Mouse (Mus musculus) forebrain, embryonic 15.5 days (tissue): ENCODE measurements around the gene Pdcd2l. TPM values are rescaled to one million over a fixed set of nuclear protein-coding genes. Genes with fewer than 3 reads are reported as not detected.
"Not testable (repeated sequence)": the region's sequence is repeated elsewhere in the genome, so short reads cannot be mapped to it uniquely, and the experiment has no call there.

ENCODE experiments used
- ATAC-seq: fragments of 200-750 bp; cut with Nextera tagmentation; replicated peaks from 2 replicates; pipeline ENCODE4 v1.8.0; 2017; ENCODE audit warnings: mild to moderate bottlenecking, moderate TSS enrichment, moderate library complexity
- H3K27ac ChIP-seq: fragments of 300-500 bp; sonication (generic); replicated peaks from 2 replicates; pipeline ENCODE4 v1.5.1; 2015; ENCODE audit warnings: mild to moderate bottlenecking, inconsistent platforms
- H3K27me3 ChIP-seq: fragments of 300-500 bp; sonication (generic); 2 replicates; pipeline ENCODE4 v1.6.1; 2015; ENCODE audit warnings: inconsistent platforms
- H3K36me3 ChIP-seq: fragments of 300-500 bp; sonication (generic); 2 replicates; pipeline ENCODE4 v1.6.1; 2015; ENCODE audit warnings: mild to moderate bottlenecking, inconsistent platforms
- H3K4me1 ChIP-seq: fragments of 300-500 bp; sonication (generic); 2 replicates; pipeline ENCODE4 v1.6.1; 2015; ENCODE audit warnings: inconsistent platforms
- H3K4me2 ChIP-seq: fragments of 300-500 bp; sonication (generic); replicated peaks from 2 replicates; pipeline ENCODE4 v1.6.1; 2015; ENCODE audit warnings: mild to moderate bottlenecking, inconsistent platforms
- H3K4me3 ChIP-seq: fragments of 300-500 bp; sonication (generic); 2 replicates; pipeline ENCODE4 v1.5.1; 2015; ENCODE audit warnings: mild to moderate bottlenecking, inconsistent platforms
- H3K9ac ChIP-seq: fragments of 300-500 bp; sonication (generic); replicated peaks from 2 replicates; pipeline ENCODE4 v1.6.1; 2015; ENCODE audit warnings: mild to moderate bottlenecking, inconsistent platforms
- H3K9me3 ChIP-seq: fragments of 300-500 bp; sonication (generic); 2 replicates; pipeline ENCODE4 v1.6.1; 2016; ENCODE audit warnings: inconsistent platforms
- WGBS: fragments of 180-500 bp; shearing (Covaris S2); methylation state at CpG from one replicate; pipeline ENCODE4 v1.1.7; 2015; ENCODE audit warnings: mixed read lengths; 5-methylcytosine and 5-hydroxymethylcytosine counted together
- polyA plus RNA-seq: library from polyadenylated mRNA; unstranded; fragments of >200 nt; fragmentation: Nextera tagmentation; extraction: Ambion mirVana; gene quantifications from 2 replicates; pipeline ENCODE4 v1.2.1, GENCODE M21; 2015

Pdcd2l gene
- polyA plus RNA-seq, 1 experiment from 2014 or later: 78.1 TPM

GRCm38 (mm10) chr7:34206331-34206730 is 9.9 kb upstream of the Pdcd2l start:
- Histone ChIP-seq H3K9ac (no peak overlapping the region), H3K4me1 (no peaks in the 10 kb centered on the region), H3K4me2 (no peak overlapping the region), H3K27ac (no peak overlapping the region), H3K9me3 (no peaks in the 10 kb centered on the region), H3K27me3 (no peaks in the 10 kb centered on the region), H3K4me3 (no peak overlapping the region), H3K36me3 (peaks cover 88% of the 10 kb centered on the region)
- ATAC-seq: no peak
- 96% methylated on average over 6 of the region's 6 CpGs for WGBS

DNA sequence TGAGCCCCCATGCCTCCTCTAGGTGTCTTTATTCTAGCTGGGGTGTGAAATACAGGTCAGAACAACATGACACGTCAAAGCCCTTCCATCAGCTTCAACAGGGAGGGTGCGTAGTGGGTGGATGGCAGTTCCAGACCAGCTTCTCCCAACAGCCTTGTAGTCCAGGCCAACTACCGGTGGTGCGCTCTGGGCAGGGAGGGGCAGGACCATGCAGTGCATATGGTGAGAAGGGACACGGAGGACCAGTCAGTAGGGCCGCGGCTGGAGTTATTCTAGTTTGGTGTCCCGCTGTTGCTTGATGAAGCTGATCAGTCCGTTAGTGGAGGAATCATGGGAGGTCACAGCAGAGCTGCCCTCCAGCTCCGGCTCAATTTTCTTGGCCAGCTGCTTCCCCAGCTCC is 5.7 kb upstream of the Pdcd2l start:
- WGBS: 93% methylated on average over 10 of the region's 10 CpGs
- H3K27me3 ChIP-seq, H3K9me3 ChIP-seq, H3K9ac ChIP-seq, H3K27ac ChIP-seq, H3K4me1 ChIP-seq, ATAC-seq, H3K4me2 ChIP-seq, H3K4me3 ChIP-seq: not testable (repeated sequence)
- H3K36me3 ChIP-seq: peaks cover 64% of the 10 kb centered on the region

GRCm38 (mm10) chr7:34200829-34201228 is 4.4 kb upstream of the Pdcd2l start:
- no peak overlapping the region for H3K4me2 ChIP-seq
- H3K9ac ChIP-seq: no peak overlapping the region
- H3K4me1 ChIP-seq: peaks cover 2% of the 10 kb centered on the region
- WGBS: 99% methylated on average over 2 of the region's 2 CpGs
- H3K36me3 ChIP-seq: peaks cover 50% of the 10 kb centered on the region
- H3K27me3 ChIP-seq: no peaks in the 10 kb centered on the region
- H3K4me3 ChIP-seq: no peak overlapping the region
- no peak overlapping the region for H3K27ac ChIP-seq
- H3K9me3 ChIP-seq: no peaks in the 10 kb centered on the region
- no peak for ATAC-seq

GRCm38 (mm10) chr7:34198346-34198745 is 1.9 kb upstream of the Pdcd2l start:
- Histone ChIP-seq H3K36me3 (peaks cover 27% of the 10 kb centered on the region), H3K9me3 (no peaks in the 10 kb centered on the region), H3K4me2 (no peak overlapping the region), H3K4me1 (peaks cover 9% of the 10 kb centered on the region), H3K9ac (no peak overlapping the region), H3K27me3 (no peaks in the 10 kb centered on the region), H3K27ac (no peak overlapping the region), H3K4me3 (no peak overlapping the region)
- WGBS: 59% methylated on average over 3 of the region's 3 CpGs
- no peak for ATAC-seq

DNA sequence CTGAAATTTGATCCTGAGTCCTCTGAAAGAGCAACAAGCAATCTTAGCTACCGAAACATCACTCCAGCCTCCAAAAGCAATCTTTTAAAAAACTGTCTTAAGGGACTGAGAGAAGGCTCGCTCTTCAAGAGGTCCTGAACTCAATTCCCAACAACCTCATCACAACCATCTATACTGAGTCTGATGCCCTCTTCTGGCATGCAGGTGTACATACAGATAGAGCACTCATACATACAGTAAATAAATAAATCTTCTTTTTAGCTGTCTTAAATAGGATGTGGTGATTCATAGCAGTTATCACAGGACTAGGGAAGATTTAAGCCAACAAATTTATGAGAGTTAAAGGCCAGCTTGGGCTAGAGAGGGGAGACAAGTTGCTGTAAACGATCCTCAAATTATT is 829 bp downstream of the Pdcd2l start:
- Histone ChIP-seq H3K4me3 (peak overlapping the region; percentile 69), H3K4me2 (peak overlapping the region; percentile 75), H3K9ac (peak overlapping the region; percentile 83), H3K27me3 (no peaks in the 10 kb centered on the region), H3K36me3 (peaks cover 16% of the 10 kb centered on the region), H3K27ac (no peak overlapping the region), H3K4me1 (peaks cover 9% of the 10 kb centered on the region), H3K9me3 (no peaks in the 10 kb centered on the region)
- WGBS: 59% methylated on average over 3 of the region's 3 CpGs
- ATAC-seq: no peak

- Histone ChIP-seq H3K4me3 (no peak overlapping the region), H3K27me3 (no peaks in the 10 kb centered on the region), H3K9me3 (no peaks in the 10 kb centered on the region), H3K4me1 (peaks cover 9% of the 10 kb centered on the region), H3K4me2 (no peak overlapping the region), H3K36me3 (peaks cover 33% of the 10 kb centered on the region), H3K9ac (no peak overlapping the region), H3K27ac (no peak overlapping the region)
- no peak for ATAC-seq
- WGBS: 89% methylated on average over 6 of the region's 6 CpGs
Observed at GRCm38 (mm10) chr7:34192825-34193224, 3.6 kb downstream of the Pdcd2l start.

- Histone ChIP-seq H3K9me3 (no peaks in the 10 kb centered on the region), H3K27me3 (no peaks in the 10 kb centered on the region), H3K4me1 (no peaks in the 10 kb centered on the region), H3K36me3 (peaks cover 62% of the 10 kb centered on the region), H3K9ac (no peak overlapping the region), H3K4me2 (no peak overlapping the region), H3K27ac (no peak overlapping the region), H3K4me3 (no peak overlapping the region)
- no peak for ATAC-seq
- 90% methylated on average over 12 of the region's 12 CpGs for WGBS
Observed at GRCm38 (mm10) chr7:34189376-34189989, 7.0 kb downstream of the Pdcd2l start.

- H3K4me1 ChIP-seq: no peaks in the 10 kb centered on the region
- H3K9ac ChIP-seq: no peak overlapping the region
- H3K4me3 ChIP-seq: no peak overlapping the region
- H3K36me3 ChIP-seq: peaks cover 43% of the 10 kb centered on the region
- H3K27ac ChIP-seq: no peak overlapping the region
- no peaks in the 10 kb centered on the region for H3K9me3 ChIP-seq
- no peak overlapping the region for H3K4me2 ChIP-seq
- 85% methylated on average over 3 of the region's 3 CpGs for WGBS
- no peaks in the 10 kb centered on the region for H3K27me3 ChIP-seq
- no peak for ATAC-seq
Observed at GRCm38 (mm10) chr7:34183794-34184193, 12.7 kb downstream of the Pdcd2l start.

DNA sequence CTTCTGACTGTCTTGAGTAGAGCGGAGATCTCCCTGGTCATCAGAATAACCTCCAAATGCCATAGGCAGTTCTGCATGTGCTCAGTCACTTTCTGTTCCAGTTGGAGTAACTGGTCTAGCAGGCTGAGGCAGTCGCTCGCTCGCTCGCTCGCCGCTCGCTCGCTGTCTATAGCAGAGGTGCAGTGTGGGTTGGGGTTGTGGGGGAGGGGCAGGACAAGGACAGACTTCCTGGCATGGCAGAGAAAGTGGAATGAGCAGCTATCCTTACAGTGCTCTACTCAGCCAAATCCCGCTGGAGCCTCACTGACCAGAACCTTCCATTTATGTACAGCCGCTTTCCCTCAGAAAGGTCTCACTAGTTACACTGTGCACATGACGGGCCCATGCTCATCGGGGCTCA is 13.1 kb downstream of the Pdcd2l start:
- Histone ChIP-seq H3K9ac (no peak overlapping the region), H3K36me3 (peaks cover 39% of the 10 kb centered on the region), H3K9me3 (no peaks in the 10 kb centered on the region), H3K4me2 (no peak overlapping the region), H3K27me3 (no peaks in the 10 kb centered on the region), H3K4me3 (no peak overlapping the region), H3K27ac (no peak overlapping the region), H3K4me1 (no peaks in the 10 kb centered on the region)
- ATAC-seq: no peak
- WGBS: 89% methylated on average over 13 of the region's 13 CpGs

- 87% methylated on average over 6 of the region's 6 CpGs for WGBS
- H3K9me3 ChIP-seq: not testable (repeated sequence)
Observed at GRCm38 (mm10) chr7:34176241-34176640, 20.2 kb downstream of the Pdcd2l start.

DNA sequence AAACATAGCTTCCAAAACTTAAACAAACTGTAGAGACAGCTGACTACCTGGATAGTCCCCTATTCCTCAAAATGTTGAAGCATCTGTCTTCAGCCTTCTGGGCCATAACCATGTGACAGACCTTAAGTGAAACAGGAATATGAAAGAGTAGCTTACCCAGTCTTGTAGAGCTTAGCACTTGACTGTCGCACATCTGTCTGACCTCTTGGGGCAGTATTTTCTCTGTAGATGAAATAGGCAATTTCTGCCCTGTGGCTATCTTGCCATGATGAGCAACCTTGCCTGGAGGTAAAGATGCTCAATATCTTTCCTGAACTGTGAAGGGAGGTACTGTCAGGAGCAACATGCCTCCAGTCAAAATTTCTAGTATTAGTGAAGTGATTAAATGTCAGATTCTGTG is 24.2 kb downstream of the Pdcd2l start:
- no peak overlapping the region for H3K4me2 ChIP-seq
- H3K9me3 ChIP-seq: no peaks in the 10 kb centered on the region
- no peak overlapping the region for H3K9ac ChIP-seq
- 78% methylated on average over 1 of the region's 1 CpGs for WGBS
- H3K4me3 ChIP-seq: no peak overlapping the region
- H3K4me1 ChIP-seq: peaks cover 5% of the 10 kb centered on the region
- ATAC-seq: no peak
- no peaks in the 10 kb centered on the region for H3K27me3 ChIP-seq
- no peak overlapping the region for H3K27ac ChIP-seq
- no peaks in the 10 kb centered on the region for H3K36me3 ChIP-seq

More at GRCm38 (mm10) chr7:34176241-34176640, 20.2 kb downstream of the Pdcd2l start:
- H3K27ac ChIP-seq, H3K27me3 ChIP-seq, H3K36me3 ChIP-seq, H3K9ac ChIP-seq, ATAC-seq, H3K4me3 ChIP-seq, H3K4me2 ChIP-seq, H3K4me1 ChIP-seq: not testable (repeated sequence)

- peaks cover 9% of the 10 kb centered on the region; the same call in 1 of the 2 replicates for H3K36me3 ChIP-seq
- H3K4me3 ChIP-seq: peak within 1 kb of the TSS; percentile 88
- ATAC-seq: no peak
- no peaks in the 10 kb centered on the region for H3K9me3 ChIP-seq
- peak within 1 kb of the TSS; percentile 88 for H3K27ac ChIP-seq
- H3K4me1 ChIP-seq: peaks cover 14% of the 10 kb centered on the region
- WGBS: 87% methylated on average over 3 of the region's 3 CpGs
- peak within 1 kb of the TSS; percentile 61 for H3K4me2 ChIP-seq
- no peaks in the 10 kb centered on the region for H3K27me3 ChIP-seq
- peak within 1 kb of the TSS; percentile 98 for H3K9ac ChIP-seq
Observed at GRCm38 (mm10) chr7:34169454-34169853, 27.0 kb downstream of the Pdcd2l start, which contains the start of gene Uba2. Gene Uba2 (minus strand): TSS chr7:34169599.
